Mouse (Mus musculus): ENCODE measurements at regions not wholly inside any gene's neighbourhood (a gene's known extent, or its start where the extent isn't known, plus 50 kb on each side); places are given as distances from the start of the nearest gene placed in this dataset.

- DNase-seq, result no peak
These were observed 88.5 kb downstream of the Irx1 start for GRCm38 (mm10) chr13:71874986-71875385.

GRCm38 (mm10) chr13:71868763-71869162 is 94.8 kb downstream of the Irx1 start:
- DNase-seq, result no peak

- DNase-seq, result no peak
These were observed 110.0 kb downstream of the Irx1 start for GRCm38 (mm10) chr13:71853426-71854025.

- no peak for DNase-seq
These were observed 159.2 kb downstream of the Irx1 start for GRCm38 (mm10) chr13:71804032-71804958.

GRCm38 (mm10) chr13:71798288-71798687 is 165.2 kb downstream of the Irx1 start:
- peak; percentile 38 for DNase-seq

- DNase-seq, result no peak
These were observed 178.8 kb downstream of the Irx1 start for GRCm38 (mm10) chr13:71784740-71785139.

GRCm38 (mm10) chr13:71747003-71747965 is 216.2 kb downstream of the Irx1 start:
- DNase-seq, result no peak

- no peak for DNase-seq
These were observed 217.0 kb downstream of the Irx1 start for GRCm38 (mm10) chr13:71746534-71746933.

- no peak for DNase-seq
These were observed 226.6 kb downstream of the Irx1 start for GRCm38 (mm10) chr13:71736821-71737345.

GRCm38 (mm10) chr13:71734261-71734660 is 229.3 kb downstream of the Irx1 start:
- DNase-seq, result peak; percentile 18

GRCm38 (mm10) chr13:71733360-71733759 is 230.2 kb downstream of the Irx1 start:
- no peak for DNase-seq

- DNase-seq, result no peak
These were observed 230.6 kb downstream of the Irx1 start for GRCm38 (mm10) chr13:71732903-71733302.

GRCm38 (mm10) chr13:71690069-71690817 is 273.3 kb downstream of the Irx1 start:
- no peak for DNase-seq

GRCm38 (mm10) chr13:71689187-71689586 is 274.3 kb downstream of the Irx1 start:
- DNase-seq, result no peak

GRCm38 (mm10) chr13:71676081-71676624 is 287.4 kb downstream of the Irx1 start:
- DNase-seq, result no peak

GRCm38 (mm10) chr13:71669956-71670739 is 293.4 kb downstream of the Irx1 start:
- DNase-seq, result no peak

GRCm38 (mm10) chr13:71668256-71668655 is 295.3 kb downstream of the Irx1 start:
- DNase-seq, result no peak

GRCm38 (mm10) chr13:71665221-71665916 is 298.2 kb downstream of the Irx1 start:
- DNase-seq, result no peak

GRCm38 (mm10) chr13:71657898-71658297 is 305.6 kb downstream of the Irx1 start:
- no peak for DNase-seq

- DNase-seq, result no peak
These were observed 309.5 kb downstream of the Irx1 start for GRCm38 (mm10) chr13:71653939-71654467.
